Mouse (Mus musculus) neural tube, embryonic 14.5 days (tissue): ENCODE data around the gene Prpf31. TPM values are rescaled to one million over a fixed set of nuclear protein-coding genes. Genes with fewer than 3 reads are reported as not detected.

Experiments used
- ATAC-seq: fragments of 200-750 bp; cut with Nextera tagmentation; 2 replicates; pipeline ENCODE4 v1.8.0; 2017; ENCODE audit warnings: low read depth, mild to moderate bottlenecking, moderate TSS enrichment, moderate library complexity
- H3K27ac ChIP-seq: fragments of 300-500 bp; sonication (generic); 2 replicates; pipeline ENCODE4 v1.5.1; 2014; ENCODE audit warnings: low read depth, mild to moderate bottlenecking, control low read depth, low read length, moderate library complexity, mixed read lengths
- H3K27me3 ChIP-seq: fragments of 300-500 bp; sonication (generic); 2 replicates; pipeline ENCODE4 v1.6.1; 2014; ENCODE audit warnings: low read length; ENCODE audit not compliant: control insufficient read depth, insufficient read depth
- H3K36me3 ChIP-seq: fragments of 300-500 bp; sonication (generic); 2 replicates; pipeline ENCODE4 v1.6.1; 2014; ENCODE audit warnings: low read length, mixed read lengths; ENCODE audit not compliant: control insufficient read depth, insufficient read depth
- H3K4me1 ChIP-seq: fragments of 300-500 bp; sonication (generic); 2 replicates; pipeline ENCODE4 v1.6.1; 2014; ENCODE audit warnings: low read length; ENCODE audit not compliant: control insufficient read depth, insufficient read depth
- H3K4me2 ChIP-seq: fragments of 300-500 bp; sonication (generic); 2 replicates; pipeline ENCODE4 v1.6.1; 2014; ENCODE audit warnings: mild to moderate bottlenecking, low read depth, low read length, control low read depth
- H3K4me3 ChIP-seq: fragments of 300-500 bp; sonication (generic); 2 replicates; pipeline ENCODE4 v1.5.1; 2014; ENCODE audit warnings: low read depth, low read length, control low read depth, mixed read lengths
- H3K9ac ChIP-seq: fragments of 300-500 bp; sonication (generic); replicated peaks from 2 replicates; pipeline ENCODE4 v1.6.1; 2014; ENCODE audit warnings: low read depth, mild to moderate bottlenecking, control low read depth, low read length, mixed read lengths
- H3K9me3 ChIP-seq: fragments of 300-500 bp; sonication (generic); 2 replicates; pipeline ENCODE4 v1.6.1; 2016; ENCODE audit warnings: low read length; ENCODE audit not compliant: control insufficient read depth
- WGBS: fragments of 180-500 bp; shearing (Covaris S2); extraction: QIAGEN DNeasy Blood & Tissue Kit; methylation state at CpG from one replicate; pipeline ENCODE4 v1.1.7; 2014; 5-methylcytosine and 5-hydroxymethylcytosine counted together
- polyA plus RNA-seq: library from polyadenylated mRNA; unstranded; fragments of >200 nt; fragmentation: Nextera tagmentation; extraction: Ambion mirVana; gene quantifications from 2 replicates; pipeline ENCODE4 v1.2.1, GENCODE M21; 2014

Gene Prpf31
- 76.8 and 86.8 TPM in 2 replicates for polyA plus RNA-seq

GRCm38 (mm10) chr7:3629543-3630477 is at the start of gene Prpf31, which contains the start of gene Tfpt:
TSS of gene Prpf31 (plus strand) at chr7:3629985.
TSS of gene Tfpt (minus strand) at chr7:3629929.
- Histone ChIP-seq H3K27me3 (no peaks in the 10 kb centered on the region), H3K4me1 (peaks cover 21% of the 10 kb centered on the region), H3K4me2 (peak within 1 kb of the TSS; percentile 99), H3K9ac (peak within 1 kb of the TSS; percentile 74), H3K36me3 (peaks cover 7% of the 10 kb centered on the region; the same call in 1 of the 2 replicates), H3K9me3 (no peaks in the 10 kb centered on the region), H3K27ac (peak within 1 kb of the TSS; percentile 75), H3K4me3 (peak within 1 kb of the TSS; percentile 55)
- under 1% methylated on average over 47 of the region's 47 CpGs for WGBS
- peak; percentile 88 for ATAC-seq

- Histone ChIP-seq H3K27ac (no peak overlapping the region), H3K9ac (no peak overlapping the region), H3K4me3 (no peak overlapping the region), H3K27me3 (no peaks in the 10 kb centered on the region), H3K4me2 (no peak overlapping the region), H3K9me3 (no peaks in the 10 kb centered on the region), H3K4me1 (no peaks in the 10 kb centered on the region), H3K36me3 (no peaks in the 10 kb centered on the region)
- ATAC-seq, result no peak
- WGBS, result 45% methylated on average over 2 of the region's 2 CpGs
Measured at GRCm38 (mm10) chr7:3580029-3580428, 49.8 kb upstream of the Prpf31 start.

DNA sequence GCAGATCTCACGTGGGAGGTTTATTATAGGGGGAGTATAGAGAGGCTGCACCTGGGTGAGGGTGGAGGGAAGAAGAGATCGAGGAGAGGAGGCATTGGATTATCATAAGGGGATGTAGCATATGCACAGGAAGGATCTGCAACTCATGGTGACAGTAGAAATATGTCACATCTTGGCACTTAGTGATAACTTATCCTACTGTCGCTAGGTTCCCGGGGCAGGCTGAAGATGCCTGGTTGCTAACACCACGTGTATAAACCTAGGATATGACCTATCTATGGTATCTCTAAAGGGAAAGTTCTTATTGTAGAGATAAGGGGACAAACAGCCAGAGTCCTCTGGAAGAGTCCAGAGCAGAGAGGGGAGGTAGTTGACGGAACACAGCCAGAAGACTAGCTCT is 44.0 kb upstream of the Prpf31 start:
- WGBS, result 18% methylated on average over 6 of the region's 6 CpGs
- H3K4me3 ChIP-seq, result no peak overlapping the region
- ATAC-seq, result no peak

GRCm38 (mm10) chr7:3586255-3586654 is 43.5 kb upstream of the Prpf31 start:
- H3K9ac ChIP-seq, result no peak overlapping the region
- H3K4me3 ChIP-seq, result no peak overlapping the region
- 5% methylated on average over 5 of the region's 5 CpGs for WGBS
- ATAC-seq, result no peak
- H3K27me3 ChIP-seq, result no peaks in the 10 kb centered on the region
- no peaks in the 10 kb centered on the region for H3K9me3 ChIP-seq
- H3K4me1 ChIP-seq, result no peaks in the 10 kb centered on the region
- H3K36me3 ChIP-seq, result no peaks in the 10 kb centered on the region
- H3K4me2 ChIP-seq, result no peak overlapping the region
- H3K27ac ChIP-seq, result no peak overlapping the region

More for the DNA sequence above, 44.0 kb upstream of the Prpf31 start:
- Histone ChIP-seq H3K4me2 (no peak overlapping the region), H3K4me1 (no peaks in the 10 kb centered on the region), H3K36me3 (no peaks in the 10 kb centered on the region), H3K27ac (no peak overlapping the region), H3K27me3 (no peaks in the 10 kb centered on the region), H3K9me3 (no peaks in the 10 kb centered on the region), H3K9ac (no peak overlapping the region)

- no peaks in the 10 kb centered on the region for H3K36me3 ChIP-seq
- no peaks in the 10 kb centered on the region for H3K9me3 ChIP-seq
- ATAC-seq, result no peak
- H3K27ac ChIP-seq, result no peak overlapping the region
- H3K9ac ChIP-seq, result no peak overlapping the region
- 84% methylated on average over 1 of the region's 1 CpGs for WGBS
- H3K27me3 ChIP-seq, result no peaks in the 10 kb centered on the region
- no peaks in the 10 kb centered on the region for H3K4me1 ChIP-seq
- no peak overlapping the region for H3K4me3 ChIP-seq
- H3K4me2 ChIP-seq, result no peak overlapping the region
Measured at GRCm38 (mm10) chr7:3587292-3587691, 42.5 kb upstream of the Prpf31 start.

DNA sequence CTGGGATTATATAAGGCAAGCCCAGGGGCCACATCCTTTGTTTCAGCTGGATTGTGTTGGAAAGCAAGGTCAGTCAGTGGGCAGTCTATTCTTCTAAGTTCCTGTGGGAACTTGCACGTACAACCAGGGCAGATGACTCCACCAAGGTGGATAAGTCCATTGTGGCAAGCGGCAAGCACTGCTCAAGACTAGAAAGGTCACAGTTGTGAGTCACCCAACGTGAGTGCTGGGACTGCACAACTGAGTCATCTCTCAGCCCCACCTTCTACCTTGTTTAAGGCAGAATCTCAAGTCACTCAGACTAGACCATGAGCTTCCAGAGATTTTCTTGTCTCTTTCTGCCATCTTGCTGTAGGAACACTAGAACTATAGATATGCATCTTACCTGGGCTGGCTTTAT is 39.2 kb upstream of the Prpf31 start:
- WGBS, result 79% methylated on average over 3 of the region's 3 CpGs
- no peak for ATAC-seq
- no peaks in the 10 kb centered on the region for H3K27me3 ChIP-seq
- H3K4me2 ChIP-seq, result no peak overlapping the region
- no peaks in the 10 kb centered on the region for H3K4me1 ChIP-seq
- no peaks in the 10 kb centered on the region for H3K9me3 ChIP-seq
- H3K36me3 ChIP-seq, result no peaks in the 10 kb centered on the region
- H3K9ac ChIP-seq, result no peak overlapping the region
- H3K27ac ChIP-seq, result no peak overlapping the region
- H3K4me3 ChIP-seq, result no peak overlapping the region

GRCm38 (mm10) chr7:3591534-3591933 is 38.3 kb upstream of the Prpf31 start:
- no peak for ATAC-seq
- H3K27me3 ChIP-seq, result no peaks in the 10 kb centered on the region
- 82% methylated on average over 1 of the region's 1 CpGs for WGBS
- no peak overlapping the region for H3K4me3 ChIP-seq
- H3K27ac ChIP-seq, result no peak overlapping the region
- no peaks in the 10 kb centered on the region for H3K9me3 ChIP-seq
- no peaks in the 10 kb centered on the region for H3K36me3 ChIP-seq
- no peak overlapping the region for H3K9ac ChIP-seq
- no peaks in the 10 kb centered on the region for H3K4me1 ChIP-seq
- no peak overlapping the region for H3K4me2 ChIP-seq

GRCm38 (mm10) chr7:3593855-3594254 is 35.9 kb upstream of the Prpf31 start:
- ATAC-seq, result no peak

DNA sequence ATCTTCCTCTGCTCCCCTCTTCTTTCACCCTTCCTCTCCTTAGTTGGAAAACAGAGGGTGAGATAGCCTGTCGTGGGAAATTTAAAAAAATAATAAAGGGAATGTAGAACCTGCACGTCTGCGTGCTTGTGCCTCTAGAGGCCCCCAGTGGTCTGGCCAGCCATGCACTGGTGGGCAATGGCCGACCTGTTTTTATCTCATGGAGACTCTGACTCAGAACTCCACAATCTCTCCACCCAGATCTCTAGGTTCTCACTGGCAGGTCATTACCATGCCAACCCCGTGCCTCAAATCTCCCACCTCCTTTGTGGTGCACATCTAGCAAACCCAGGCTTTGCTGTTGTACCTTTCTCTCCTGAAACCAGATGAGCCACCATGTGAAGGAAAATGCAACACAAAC is 35.1 kb upstream of the Prpf31 start:
- 22% methylated on average over 5 of the region's 5 CpGs for WGBS
- no peak for ATAC-seq
- H3K4me2 ChIP-seq, result no peak overlapping the region
- no peaks in the 10 kb centered on the region for H3K4me1 ChIP-seq
- no peak overlapping the region for H3K4me3 ChIP-seq
- H3K9me3 ChIP-seq, result no peaks in the 10 kb centered on the region
- H3K36me3 ChIP-seq, result no peaks in the 10 kb centered on the region
- no peak overlapping the region for H3K27ac ChIP-seq
- H3K9ac ChIP-seq, result no peak overlapping the region
- H3K27me3 ChIP-seq, result no peaks in the 10 kb centered on the region

More at GRCm38 (mm10) chr7:3593855-3594254, 35.9 kb upstream of the Prpf31 start:
- Histone ChIP-seq H3K9me3 (no peaks in the 10 kb centered on the region), H3K27ac (no peak overlapping the region), H3K9ac (no peak overlapping the region), H3K4me2 (no peak overlapping the region), H3K27me3 (no peaks in the 10 kb centered on the region), H3K36me3 (no peaks in the 10 kb centered on the region), H3K4me3 (no peak overlapping the region), H3K4me1 (no peaks in the 10 kb centered on the region)
